16 mouse cellular contexts compared by ENCODE assay signal in the genomic region with DNA sequence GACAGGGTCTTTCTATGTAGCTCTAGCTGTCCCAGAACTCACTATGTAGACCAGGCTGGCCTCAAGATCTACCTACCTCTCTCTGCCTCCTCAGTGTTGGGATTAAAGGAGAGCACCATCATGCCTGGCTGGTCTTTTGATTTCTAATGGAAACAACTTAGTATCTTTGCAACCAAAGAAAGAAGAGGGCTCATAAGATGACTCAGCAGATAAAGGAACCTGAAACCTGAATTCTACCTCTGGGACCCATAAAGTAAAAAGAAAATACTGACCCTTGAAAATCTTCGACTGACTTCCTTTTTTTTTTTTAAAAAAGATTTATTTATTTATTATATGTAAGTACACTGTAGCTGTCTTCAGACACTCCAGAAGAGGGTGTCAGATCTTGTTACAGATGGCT. TPM values are rescaled to one million over a fixed set of nuclear protein-coding genes. Genes with fewer than 3 reads are reported as not detected.
"Had no signal": no experiment of that assay in that cellular context is flagged by ENCODE, and none has a peak within 500 bp of the region (broad histone marks: within the 10 kb centered on the region; RNA-seq: fewer than 3 reads in every experiment).

No protein-coding gene starts in this region.

- DNase-seq: kidney, adult 11 months; kidney, postnatal 14 days; layer of hippocampus, adult 9-11 months; layer of hippocampus, postnatal 36 days; lung, postnatal 36 days; thymus, postnatal 4 days had no signal

- H3K9ac ChIP-seq: kidney, embryonic 15.5 days; limb, embryonic 15.5 days; lung, embryonic 15.5 days; midbrain, embryonic 13.5 days had no signal

- ATAC-seq: hindbrain, embryonic 16.5 days; midbrain, embryonic 13.5 days had no signal

- H3K9me3 ChIP-seq: kidney, embryonic 15.5 days; limb, embryonic 15.5 days; lung, embryonic 15.5 days; midbrain, embryonic 13.5 days had no signal

- H3K4me3 ChIP-seq: kidney, embryonic 15.5 days; limb, embryonic 15.5 days; lung, embryonic 15.5 days; midbrain, embryonic 13.5 days had no signal

- H3K4me2 ChIP-seq: kidney, embryonic 15.5 days; limb, embryonic 15.5 days; lung, embryonic 15.5 days; midbrain, embryonic 13.5 days had no signal

- H3K27me3 ChIP-seq: kidney, embryonic 15.5 days; limb, embryonic 15.5 days; lung, embryonic 15.5 days; midbrain, embryonic 13.5 days had no signal

- H3K27ac ChIP-seq: kidney, embryonic 15.5 days; limb, embryonic 15.5 days; lung, embryonic 15.5 days; midbrain, embryonic 13.5 days had no signal

RNA-seq across cellular contexts. Expression of gene Tsnaxip1, which starts 21.6 kb away (rescaled TPM):
- total RNA-seq: left cerebral cortex, postnatal 25 days; megakaryocyte progenitor cell, adult 5-6 weeks; monocyte, adult 5-6 weeks had no signal
- polyA plus RNA-seq: intestine, embryonic 14.5 days; large intestine, adult 2 months had no signal

RNA-seq across cellular contexts. Expression of gene Gfod2, which starts 47.5 kb away (rescaled TPM):
- total RNA-seq: monocyte, adult 5-6 weeks had no signal
